ENCODE assay signal across 8 mouse cellular contexts in genomic region chr10:16637006-16637405, GRCm38 (mm10).
DNase-seq lines count a peak whose midpoint lies in the region; ATAC-seq and TF ChIP-seq lines count a peak whose summit lies in the region.

No protein-coding gene starts in this region.

- peak; percentile 28 for DNase-seq in kidney, adult 9 months
- peak; percentile 70 for DNase-seq in adrenal gland, adult 8-10 months
- peak; percentile 42 to 52 for DNase-seq in heart, postnatal 14 days
- peak; percentile 12 for DNase-seq in mesoderm, embryonic 11.5 days (ENCODE audit: low read depth, low spot score)
- no peak for DNase-seq in forebrain, embryonic 11.5 days (ENCODE audit: low spot score)
- no peak for DNase-seq in forebrain, embryonic 10.5 days (ENCODE audit: extremely low spot score, low spot score)

- intact Hi-C loops in heart, postnatal 14 days (cut with DNase I): loop anchor here (5.0 to 10.0 kb wide), 2 partner anchors 1085 to 1238 kb away; partner anchors contain the start of gene Cited2

- peak; percentile 3 for TF ChIP-seq CTCF in C2C12 (IDR thresholded peaks at IDR 0.05; ENCODE audit: control insufficient read depth, insufficient read depth, insufficient read length)

- H3K4me3 ChIP-seq in kidney, embryonic 14.5 days (ENCODE audit: low read length): no peak overlapping the region
- H3K4me3 ChIP-seq in C2C12 (ENCODE audit: insufficient read depth, poor library complexity, severe bottlenecking): no peak overlapping the region
- no peak overlapping the region for H3K4me3 ChIP-seq in forebrain, embryonic 11.5 days (ENCODE audit: low read depth, low read length)
- H3K4me3 ChIP-seq in forebrain, embryonic 10.5 days: no peak overlapping the region

- no peak for ATAC-seq in kidney, embryonic 14.5 days (ENCODE audit: low FRiP score, low TSS enrichment)
- no peak for ATAC-seq in forebrain, embryonic 11.5 days (replicated peaks; ENCODE audit: low FRiP score)

- no peaks in the 10 kb centered on the region for H3K27me3 ChIP-seq in kidney, embryonic 14.5 days (ENCODE audit: control insufficient read depth, insufficient read depth, low read length)
- H3K27me3 ChIP-seq in C2C12 (ENCODE audit: control insufficient read depth, insufficient read depth, insufficient read length): no peaks in the 10 kb centered on the region
- no peaks in the 10 kb centered on the region for H3K27me3 ChIP-seq in forebrain, embryonic 11.5 days (ENCODE audit: control insufficient read depth, insufficient read depth, low read length)
- H3K27me3 ChIP-seq in forebrain, embryonic 10.5 days (ENCODE audit: poor library complexity, severe bottlenecking): no peaks in the 10 kb centered on the region

- no peaks in the 10 kb centered on the region for H3K79me3 ChIP-seq in C2C12 (ENCODE audit: low read depth)

- no peaks in the 10 kb centered on the region for H3K36me3 ChIP-seq in kidney, embryonic 14.5 days (ENCODE audit: control insufficient read depth, insufficient read depth, low read length)
- H3K36me3 ChIP-seq in C2C12 (ENCODE audit: control insufficient read depth, insufficient read depth): no peaks in the 10 kb centered on the region
- H3K36me3 ChIP-seq in forebrain, embryonic 11.5 days (ENCODE audit: control insufficient read depth, insufficient read depth, low read length): no peaks in the 10 kb centered on the region
- H3K36me3 ChIP-seq in forebrain, embryonic 10.5 days (replicated peaks): no peaks in the 10 kb centered on the region

- H3K79me2 ChIP-seq in C2C12 (ENCODE audit: control insufficient read depth, insufficient read depth): no peaks in the 10 kb centered on the region

- no peak overlapping the region for H3ac ChIP-seq in C2C12 (ENCODE audit: control insufficient read depth, insufficient read length, low read depth)

- H3K4me1 ChIP-seq in kidney, embryonic 14.5 days (ENCODE audit: control insufficient read depth, insufficient read depth, low read length): no peaks in the 10 kb centered on the region
- no peaks in the 10 kb centered on the region for H3K4me1 ChIP-seq in forebrain, embryonic 11.5 days (replicated peaks; ENCODE audit: control insufficient read depth, insufficient read depth, low read length)
- H3K4me1 ChIP-seq in forebrain, embryonic 10.5 days: peaks cover 14% of the 10 kb centered on the region

- no peak overlapping the region for H3K9ac ChIP-seq in kidney, embryonic 14.5 days (ENCODE audit: low read depth, low read length)
- H3K9ac ChIP-seq in forebrain, embryonic 11.5 days (ENCODE audit: low read length): no peak overlapping the region

- no peak overlapping the region for H3K27ac ChIP-seq in kidney, embryonic 14.5 days (ENCODE audit: low read depth, low read length)
- H3K27ac ChIP-seq in forebrain, embryonic 11.5 days (ENCODE audit: low read depth, low read length): no peak overlapping the region
- H3K27ac ChIP-seq in forebrain, embryonic 10.5 days: no peak overlapping the region

- H3K4me2 ChIP-seq in kidney, embryonic 14.5 days (replicated peaks; ENCODE audit: low read depth, low read length): no peak overlapping the region
- H3K4me2 ChIP-seq in forebrain, embryonic 11.5 days (ENCODE audit: low read depth, low read length, severe bottlenecking): no peak overlapping the region

- no peaks in the 10 kb centered on the region for H3K9me3 ChIP-seq in kidney, embryonic 14.5 days (ENCODE audit: control insufficient read depth, low read length)
- no peaks in the 10 kb centered on the region for H3K9me3 ChIP-seq in forebrain, embryonic 11.5 days (ENCODE audit: control insufficient read depth, low read length)
- no peaks in the 10 kb centered on the region for H3K9me3 ChIP-seq in forebrain, embryonic 10.5 days

TF ChIP-seq in C2C12, 6 proteins besides CTCF, POLR2A, EP300 and RAD21:
- TF ChIP-seq CEBPB (IDR thresholded peaks at IDR 0.05; ENCODE audit: low read depth): peak; percentile 96
- no peak for TF ChIP-seq MAX (IDR thresholded peaks at IDR 0.05)

Comparison
In these comparisons a context has a peak if more than half of its experiments do, and no peak if none do; other contexts are left out.
1. DNase-seq: peak in kidney, adult 9 months (single experiment), adrenal gland, adult 8-10 months (single experiment), heart, postnatal 14 days (2 of 2) and mesoderm, embryonic 11.5 days (single experiment); none in forebrain, embryonic 11.5 days (single experiment) and forebrain, embryonic 10.5 days (single experiment).